Mouse (Mus musculus): Measurements from ENCODE around the gene Ms4a4b.
"Not testable (repeated sequence)": the region's sequence is repeated elsewhere in the genome, so short reads cannot be mapped to it uniquely, and the experiment has no call there.

Gene Ms4a4b

DNA sequence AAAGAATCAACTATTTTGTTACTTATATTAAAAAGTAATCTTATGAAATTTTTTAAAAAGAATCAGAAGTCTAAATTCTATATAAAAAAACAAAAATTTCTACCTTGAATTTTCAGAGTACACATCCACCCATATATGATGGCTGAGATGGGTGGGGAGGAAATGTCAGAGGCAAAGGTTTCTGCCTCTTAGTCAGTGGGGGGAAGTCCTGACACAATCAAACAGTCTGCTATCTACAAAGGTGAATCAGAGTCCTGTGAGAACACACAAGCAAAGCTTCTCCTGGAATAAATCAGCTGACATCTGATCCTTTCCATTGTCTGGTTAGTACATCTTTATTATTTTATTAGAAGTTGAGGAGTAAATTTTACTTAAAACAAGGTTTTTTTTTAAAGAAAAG is at the start of gene Ms4a4b:
Gene Ms4a4b, plus strand, starts transcription at position 216 of the 400 bp plus-strand sequence.
- no peak for DNase-seq (ENCODE audit: low spot score in 2 of 2)

GRCm38 (mm10) chr19:11395769-11396168 is 47.6 kb upstream of the Ms4a4b start:
- DNase-seq (ENCODE audit: low spot score in 2 of 2), result no peak

DNA sequence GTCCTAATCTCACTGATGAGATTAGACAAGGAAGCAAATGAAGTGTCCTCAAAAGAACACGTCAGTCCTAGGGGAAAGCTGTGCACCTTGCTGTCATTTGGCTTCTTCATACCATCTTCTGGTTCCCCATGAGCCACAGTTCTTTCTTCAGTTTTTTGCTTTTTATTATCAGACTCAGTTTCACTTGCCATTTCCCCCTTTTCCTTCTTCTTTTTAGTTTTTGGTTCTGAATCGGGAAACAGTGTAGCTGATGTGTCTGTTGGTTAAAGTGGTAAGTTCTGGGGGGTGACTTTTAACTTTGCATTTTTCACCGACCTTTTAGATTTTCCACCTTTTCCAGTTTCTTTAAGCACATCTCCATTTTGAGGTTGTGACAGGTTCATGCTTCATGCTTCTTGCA is 38.8 kb upstream of the Ms4a4b start, which contains the start of gene Ms4a4c:
Gene Ms4a4c, plus strand, starts transcription at position 244 of the 400 bp plus-strand sequence.
- no peak for DNase-seq (ENCODE audit: low spot score in 2 of 2)

GRCm38 (mm10) chr19:11407428-11407827 is 35.9 kb upstream of the Ms4a4b start:
- DNase-seq (ENCODE audit: low spot score in 2 of 2), result no peak

GRCm38 (mm10) chr19:11408591-11408990 is 34.8 kb upstream of the Ms4a4b start:
- no peak for DNase-seq (ENCODE audit: low spot score in 2 of 2)

DNA sequence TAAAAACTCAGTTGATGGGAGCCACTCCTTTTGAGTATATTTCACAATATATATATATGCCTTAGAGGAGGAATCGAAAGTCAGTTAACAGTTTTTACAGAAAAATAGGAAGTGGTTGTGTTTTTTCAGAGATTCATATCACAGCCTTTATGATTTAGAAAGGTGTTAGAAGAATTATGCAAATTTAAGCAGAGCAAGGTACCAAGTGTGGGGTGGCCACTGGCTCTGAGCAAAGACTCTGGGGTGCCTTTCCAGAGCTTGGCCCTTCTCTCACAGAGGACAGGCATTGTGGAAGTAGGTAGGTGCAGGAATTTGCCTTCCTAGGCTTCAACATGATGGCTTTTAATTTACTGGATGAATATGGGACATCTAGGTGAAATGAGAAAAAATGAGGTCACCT is 31.7 kb upstream of the Ms4a4b start:
- no peak for DNase-seq (ENCODE audit: low spot score in 2 of 2)

- DNase-seq (ENCODE audit: low spot score in 2 of 2), result no peak
These were observed 29.3 kb upstream of the Ms4a4b start for GRCm38 (mm10) chr19:11414084-11414483.

- DNase-seq (ENCODE audit: low spot score in 2 of 2), result no peak
These were observed 27.8 kb upstream of the Ms4a4b start for GRCm38 (mm10) chr19:11415581-11415980.

DNA sequence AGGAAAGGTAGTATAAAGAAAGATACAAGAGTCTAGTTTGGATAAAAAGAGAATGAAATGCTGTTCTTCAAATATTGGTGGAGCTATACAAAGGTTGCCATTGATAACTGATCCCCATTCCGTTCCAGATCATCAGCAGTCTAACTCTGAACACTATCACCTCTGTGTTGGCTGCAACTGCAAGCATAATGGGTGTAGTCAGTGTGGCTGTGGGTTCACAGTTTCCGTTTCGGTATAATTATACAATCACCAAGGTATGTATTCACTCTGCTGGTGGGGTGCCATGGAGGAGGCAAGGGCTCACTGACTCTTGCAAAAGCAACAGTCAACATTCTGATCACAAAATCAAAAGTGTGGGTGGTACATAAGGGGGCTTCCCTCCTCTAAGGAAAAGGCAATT is 24.5 kb upstream of the Ms4a4b start:
- DNase-seq (ENCODE audit: low spot score in 2 of 2), result not testable (repeated sequence)

GRCm38 (mm10) chr19:11431209-11431608 is 12.1 kb upstream of the Ms4a4b start:
- not testable (repeated sequence) for DNase-seq (ENCODE audit: low spot score in 2 of 2)

DNA sequence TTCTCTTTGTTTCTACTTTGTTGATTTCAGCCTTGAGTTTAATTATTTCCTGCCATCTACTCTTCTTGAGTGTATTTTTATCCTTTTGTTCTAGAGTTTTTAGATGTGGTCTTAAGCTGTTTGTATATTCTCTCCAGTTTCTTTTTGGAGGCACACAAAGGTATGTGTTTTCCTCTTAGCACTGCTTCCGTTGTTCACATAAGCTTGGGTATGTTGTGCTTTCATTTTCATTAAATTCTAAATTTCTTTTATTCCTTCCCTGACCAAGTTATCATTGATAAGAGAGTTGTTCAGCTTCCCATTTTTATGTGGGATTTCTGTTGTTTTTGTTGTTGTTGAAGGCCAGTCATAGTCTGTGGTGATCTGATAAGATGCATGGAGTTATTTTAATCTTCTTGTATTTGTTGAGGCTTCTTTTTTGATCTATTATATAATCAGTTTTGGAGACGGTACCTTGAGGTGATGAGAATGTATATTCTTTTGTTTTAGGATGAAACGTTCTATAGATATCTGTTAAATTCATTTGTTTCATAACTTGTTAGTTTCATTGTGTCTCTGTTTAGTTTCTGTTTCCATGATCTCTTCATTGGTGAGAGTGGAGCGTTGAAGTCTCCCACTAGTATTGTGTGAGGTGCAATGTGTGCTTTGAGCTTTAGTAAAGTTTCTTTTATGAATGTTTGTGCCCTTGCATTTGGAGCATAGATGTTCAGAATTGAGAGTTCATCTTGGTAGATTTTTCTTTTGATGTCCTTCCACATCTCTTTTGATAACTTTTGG is 8.1 kb upstream of the Ms4a4b start:
- DNase-seq (ENCODE audit: low spot score in 2 of 2), result no peak

GRCm38 (mm10) chr19:11443964-11444363 is 611 bp downstream of the Ms4a4b start:
- no peak for DNase-seq (ENCODE audit: low spot score in 2 of 2)

DNA sequence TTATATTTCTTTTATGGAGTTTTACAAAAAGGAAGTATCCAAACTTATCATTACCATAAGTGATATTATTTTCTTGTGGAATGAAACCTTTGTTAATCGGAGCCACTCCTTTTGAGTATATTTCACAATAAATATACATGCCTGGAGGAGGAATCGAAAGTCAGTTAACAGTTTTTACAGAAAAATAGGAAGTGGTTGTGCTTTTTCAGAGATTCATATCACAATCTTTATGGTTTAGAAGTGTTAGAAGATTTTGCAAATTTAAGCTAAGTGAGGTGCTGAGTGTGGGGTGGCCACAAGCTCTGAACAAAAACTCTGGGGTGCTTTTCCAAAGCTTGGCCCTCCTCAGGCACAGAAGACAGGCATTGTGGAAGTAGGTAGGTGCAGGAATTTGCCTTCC is 3.9 kb downstream of the Ms4a4b start:
- no peak for DNase-seq (ENCODE audit: low spot score in 2 of 2)

DNA sequence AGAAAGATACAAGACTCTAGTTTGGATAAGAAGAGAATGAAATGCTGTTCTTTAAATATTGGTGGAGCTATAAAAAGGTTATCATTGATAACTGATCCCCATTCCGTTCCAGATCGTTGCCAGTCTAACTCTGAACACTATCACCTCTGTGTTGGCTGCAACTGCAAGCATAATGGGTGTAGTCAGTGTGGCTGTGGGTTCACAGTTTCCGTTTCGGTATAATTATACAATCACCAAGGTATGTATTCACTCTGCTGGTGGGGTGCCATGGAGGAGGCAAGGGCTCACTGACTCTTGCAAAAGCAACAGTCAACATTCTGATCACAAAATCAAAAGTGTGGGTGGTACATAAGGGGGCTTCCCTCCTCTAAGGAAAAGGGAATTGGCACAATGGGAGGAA is 15.7 kb downstream of the Ms4a4b start:
- DNase-seq (ENCODE audit: low spot score in 2 of 2), result not testable (repeated sequence)

DNA sequence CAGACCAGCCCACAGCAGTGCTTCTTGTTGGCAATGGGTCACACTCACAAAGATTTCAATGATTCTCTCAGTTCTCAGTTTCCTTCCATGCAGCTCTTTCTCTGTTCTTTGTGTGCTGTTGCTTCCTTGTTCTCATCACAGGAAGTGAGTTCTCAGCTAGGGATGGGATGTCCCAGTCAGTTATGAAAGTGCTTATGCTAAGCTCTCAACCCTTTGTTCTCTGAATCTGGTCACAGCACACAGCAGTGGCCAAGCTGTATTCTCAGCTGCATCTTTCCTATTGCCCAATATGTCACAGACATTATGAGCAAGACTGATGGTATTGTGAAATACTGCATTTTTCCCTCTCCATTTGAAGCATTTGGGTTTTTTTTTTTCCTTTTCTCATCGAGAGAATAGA is 21.4 kb downstream of the Ms4a4b start:
- DNase-seq (ENCODE audit: low spot score in 2 of 2), result not testable (repeated sequence)

- DNase-seq (ENCODE audit: low spot score in 2 of 2), result no peak
These were observed 23.1 kb downstream of the Ms4a4b start for GRCm38 (mm10) chr19:11466471-11466870.

DNA sequence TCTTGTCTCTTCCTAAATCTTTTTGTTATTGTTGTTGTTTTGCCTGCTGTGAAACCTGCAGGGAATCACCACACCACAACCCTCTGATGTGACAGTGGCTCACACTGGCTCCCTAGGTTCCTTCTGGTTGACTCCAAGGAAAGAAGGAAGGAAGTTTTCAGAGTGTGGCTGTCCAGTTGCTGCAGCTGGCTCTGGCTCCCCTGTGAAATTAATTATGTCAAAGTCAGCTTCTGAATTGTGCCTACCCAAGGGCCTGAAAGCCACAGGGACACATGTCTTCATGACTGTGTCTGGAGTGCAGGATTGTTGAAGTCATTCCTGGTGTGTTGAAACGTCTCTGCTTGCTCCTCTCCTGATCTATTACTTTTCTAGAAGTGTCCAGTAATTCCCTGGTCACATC is 25.0 kb downstream of the Ms4a4b start:
- DNase-seq (ENCODE audit: low spot score in 2 of 2), result not testable (repeated sequence)

GRCm38 (mm10) chr19:11469215-11469614 is 25.9 kb downstream of the Ms4a4b start, which contains the start of gene Ms4a6c:
Ms4a6c (plus strand) TSS chr19:11469366.
- not testable (repeated sequence) for DNase-seq (ENCODE audit: low spot score in 2 of 2)

- DNase-seq (ENCODE audit: low spot score in 2 of 2), result no peak
These were observed 36.4 kb downstream of the Ms4a4b start for GRCm38 (mm10) chr19:11479714-11480113.

DNA sequence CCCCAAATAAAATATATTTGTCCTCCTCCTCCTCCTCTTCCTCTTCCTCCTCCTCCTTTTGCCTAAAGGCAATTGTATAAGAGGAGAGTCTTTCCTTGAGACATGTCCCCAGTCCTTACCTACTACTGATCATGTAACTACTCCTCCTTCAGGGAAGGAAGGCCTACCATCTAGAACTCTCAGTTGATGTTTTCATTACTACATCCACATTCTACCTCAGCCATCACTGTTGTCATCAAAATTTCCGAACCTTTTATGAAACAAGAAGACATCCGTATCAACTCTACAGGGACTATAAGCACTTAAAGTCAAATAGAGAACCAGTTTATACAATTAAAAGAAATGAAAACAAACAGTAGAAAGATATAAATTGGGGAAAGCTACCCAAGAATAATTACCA is 39.3 kb downstream of the Ms4a4b start:
- DNase-seq (ENCODE audit: low spot score in 2 of 2), result no peak

DNA sequence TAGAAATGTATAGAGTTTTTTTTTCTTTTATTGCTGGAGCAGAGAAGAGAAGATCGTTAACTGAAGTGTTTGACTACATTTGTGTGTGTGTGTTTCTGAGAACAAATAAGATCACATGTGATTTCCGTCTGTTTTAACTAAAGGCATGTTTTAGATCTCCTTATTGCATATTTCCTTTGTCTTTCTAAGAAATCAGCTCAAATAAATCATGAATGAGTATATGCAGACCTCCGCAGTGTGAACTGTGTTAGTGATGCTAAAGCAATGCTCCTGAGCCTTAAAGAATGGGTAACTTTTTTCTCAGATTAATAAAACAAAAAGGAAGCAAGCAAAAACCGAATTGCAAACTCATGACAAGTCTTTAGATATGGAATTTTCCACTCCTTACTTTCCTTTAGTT is 40.6 kb downstream of the Ms4a4b start:
- DNase-seq (ENCODE audit: low spot score in 2 of 2), result no peak

- DNase-seq (ENCODE audit: low spot score in 2 of 2), result no peak
These were observed 41.0 kb downstream of the Ms4a4b start for GRCm38 (mm10) chr19:11484388-11484787.

- DNase-seq (ENCODE audit: low spot score in 2 of 2), result no peak
These were observed 41.9 kb downstream of the Ms4a4b start for GRCm38 (mm10) chr19:11485266-11485665.

- DNase-seq (ENCODE audit: low spot score in 2 of 2), result no peak
These were observed 42.4 kb downstream of the Ms4a4b start, which contains the start of gene Gm8369 for GRCm38 (mm10) chr19:11485746-11486145. Gm8369 (plus strand) TSS chr19:11485938.

All from spleen, postnatal 4 days (tissue).